Mouse (Mus musculus) spleen, postnatal 14 days (tissue): ENCODE results near the gene Mrgprb1.
"Not testable (repeated sequence)": the region's sequence is repeated elsewhere in the genome, so short reads cannot be mapped to it uniquely, and the experiment has no call there.

Experiments
- DNase-seq, 2 experiments: peaks; one replicate each; pipeline ENCODE4 v3.0.0; 2021 to 2022; ENCODE audit warnings: low spot score in 2 of 2

The Mrgprb1 gene

DNA sequence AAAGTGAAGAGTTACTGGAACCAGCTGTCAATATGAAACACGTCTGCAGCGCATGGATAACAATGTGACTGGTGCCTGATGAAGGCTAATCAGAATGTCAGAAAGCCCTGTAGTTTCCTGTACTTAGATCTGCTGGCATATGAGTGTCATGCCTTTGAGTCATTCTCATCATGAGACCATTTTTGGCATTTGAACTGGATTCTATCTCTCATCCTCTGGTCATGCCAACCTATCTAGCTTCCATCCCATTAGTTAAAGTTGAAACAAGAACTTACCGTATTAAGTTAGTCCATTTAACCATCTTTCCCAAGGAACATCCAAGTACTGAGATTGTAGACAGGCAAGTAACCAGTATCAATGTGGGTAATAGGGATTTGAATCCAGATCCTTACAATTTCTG is at the start of gene Mrgprb1:
Gene Mrgprb1 (minus strand): TSS at position 101 of the 400 bp plus-strand sequence.
- no peak for DNase-seq

DNA sequence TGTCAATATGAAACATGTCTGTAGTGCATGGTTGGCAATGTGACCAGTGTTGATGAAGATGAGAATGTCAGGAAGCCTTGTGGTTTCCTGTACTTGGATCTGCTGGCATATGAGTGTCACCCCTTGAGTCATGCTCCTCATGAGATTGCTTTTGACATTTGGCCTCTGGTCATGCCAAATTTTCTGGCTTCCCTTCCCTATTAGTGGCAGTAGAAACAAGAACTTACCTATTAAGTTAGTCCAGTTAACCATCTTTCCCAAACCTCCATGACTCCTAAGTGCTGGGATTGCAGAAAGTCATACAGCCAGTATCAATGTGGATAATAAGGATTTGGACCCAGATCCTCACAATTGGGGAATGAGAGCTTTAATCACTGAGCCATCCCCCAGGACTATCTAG is 43.1 kb upstream of the Mrgprb1 start, which contains the start of gene Mrgprx2:
Gene Mrgprx2 (minus strand): TSS at position 101 of the 400 bp plus-strand sequence.
- no peak for DNase-seq

DNA sequence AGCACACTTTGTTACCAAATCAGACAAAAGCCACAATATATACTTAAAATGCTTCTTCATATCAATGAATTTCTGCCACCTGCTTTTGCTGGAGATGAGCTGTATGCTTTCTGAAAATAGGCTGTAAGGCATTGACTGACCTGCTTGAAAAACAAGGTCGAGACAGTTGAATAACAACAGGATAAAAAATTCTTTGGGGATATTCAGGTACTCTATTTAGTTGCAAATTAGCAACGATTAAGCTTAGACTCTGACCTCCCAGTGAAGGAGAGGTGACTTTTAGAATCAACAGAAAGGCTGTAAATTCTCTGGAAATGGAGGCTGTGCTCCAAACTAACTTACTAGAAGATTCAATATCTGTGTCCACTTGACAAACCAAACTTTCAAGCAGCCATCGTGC is 19.6 kb downstream of the Mrgprb1 start:
- no peak for DNase-seq

DNA sequence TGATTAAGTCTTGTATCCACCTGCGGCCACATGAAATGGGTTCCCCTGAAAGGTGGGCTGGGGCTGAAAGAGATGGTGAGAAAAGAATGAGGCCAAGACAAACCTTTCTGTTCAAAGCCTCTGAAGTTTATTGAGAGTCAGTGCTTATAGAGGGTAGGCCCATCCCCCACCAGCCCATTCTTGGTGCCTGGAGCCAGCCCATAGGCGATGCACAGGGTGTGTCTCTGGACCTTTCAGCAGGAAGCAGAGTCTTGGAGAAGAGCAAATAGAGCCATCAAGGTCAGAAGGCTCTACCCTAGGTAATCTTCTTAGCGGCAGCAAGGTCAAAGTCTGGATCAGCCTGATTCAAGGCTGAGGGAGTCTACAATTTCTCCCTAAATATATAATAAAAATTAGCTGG is 20.2 kb downstream of the Mrgprb1 start:
- DNase-seq = not testable (repeated sequence)
